Mouse (Mus musculus): ENCODE data around the gene Gm28079.
"Not testable (repeated sequence)": the region's sequence is repeated elsewhere in the genome, so short reads cannot be mapped to it uniquely, and the experiment has no call there.

Gene Gm28079

GRCm38 (mm10) chrY:70014799-70015198 lies at the start of gene Gm28079:
Gene Gm28079 (minus strand): TSS chrY:70014899.
- not testable (repeated sequence) for DNase-seq
